Mouse (Mus musculus): ENCODE measurements around the gene Klc3.

The Klc3 gene

GRCm38 (mm10) chr7:19360944-19361343 is 43.0 kb downstream of the Klc3 start:
- DNase-seq (ENCODE audit: low spot score in 2 of 2), result peak; percentile 72 to 78

GRCm38 (mm10) chr7:19359892-19360641 is 43.8 kb downstream of the Klc3 start:
- peak; percentile 66 to 73 for DNase-seq (ENCODE audit: low spot score in 2 of 2)

- peak; percentile 76 to 78 for DNase-seq (ENCODE audit: low spot score in 2 of 2)
Measured at GRCm38 (mm10) chr7:19359299-19359891, 44.5 kb downstream of the Klc3 start, which contains the start of the genes Cd3eap and Ppp1r13l. Gene Cd3eap (minus strand): TSS chr7:19359483. Gene Ppp1r13l (plus strand): TSS chr7:19359749.

GRCm38 (mm10) chr7:19358634-19359033 is 45.3 kb downstream of the Klc3 start:
- DNase-seq (ENCODE audit: low spot score in 2 of 2), result no peak

- DNase-seq (ENCODE audit: low spot score in 2 of 2), result no peak
Measured at GRCm38 (mm10) chr7:19357381-19358375, 46.2 kb downstream of the Klc3 start.

- no peak for DNase-seq (ENCODE audit: low spot score in 2 of 2)
Measured at GRCm38 (mm10) chr7:19356311-19356710, 47.6 kb downstream of the Klc3 start.

GRCm38 (mm10) chr7:19354991-19355390 is 48.9 kb downstream of the Klc3 start:
- no peak for DNase-seq (ENCODE audit: low spot score in 2 of 2)

GRCm38 (mm10) chr7:19350221-19350620 is 53.7 kb downstream of the Klc3 start:
- no peak for DNase-seq (ENCODE audit: low spot score in 2 of 2)

GRCm38 (mm10) chr7:19349188-19349915 is 54.6 kb downstream of the Klc3 start:
- no peak for DNase-seq (ENCODE audit: low spot score in 2 of 2)

- peak; percentile 98 to 99 for DNase-seq (ENCODE audit: low spot score in 2 of 2)
Measured at GRCm38 (mm10) chr7:19344938-19345471, 58.9 kb downstream of the Klc3 start.
